Mouse (Mus musculus) ES-Bruce4 (cell line): ENCODE measurements around the gene Cfdp1.

ENCODE experiments used
- CTCF ChIP-seq: IDR thresholded peaks from one replicate; pipeline ENCODE4 v1.8.1; 2011; ENCODE audit warnings: low read depth, low read length
- EP300 ChIP-seq: IDR thresholded peaks from 2 replicates; pipeline ENCODE4 v1.6.1; 2011; ENCODE audit warnings: low read depth, low read length; ENCODE audit not compliant: insufficient read depth
- POLR2A ChIP-seq: IDR thresholded peaks from one replicate; pipeline ENCODE4 v1.8.1; 2011; ENCODE audit warnings: low read length; ENCODE audit not compliant: insufficient read depth

DNA sequence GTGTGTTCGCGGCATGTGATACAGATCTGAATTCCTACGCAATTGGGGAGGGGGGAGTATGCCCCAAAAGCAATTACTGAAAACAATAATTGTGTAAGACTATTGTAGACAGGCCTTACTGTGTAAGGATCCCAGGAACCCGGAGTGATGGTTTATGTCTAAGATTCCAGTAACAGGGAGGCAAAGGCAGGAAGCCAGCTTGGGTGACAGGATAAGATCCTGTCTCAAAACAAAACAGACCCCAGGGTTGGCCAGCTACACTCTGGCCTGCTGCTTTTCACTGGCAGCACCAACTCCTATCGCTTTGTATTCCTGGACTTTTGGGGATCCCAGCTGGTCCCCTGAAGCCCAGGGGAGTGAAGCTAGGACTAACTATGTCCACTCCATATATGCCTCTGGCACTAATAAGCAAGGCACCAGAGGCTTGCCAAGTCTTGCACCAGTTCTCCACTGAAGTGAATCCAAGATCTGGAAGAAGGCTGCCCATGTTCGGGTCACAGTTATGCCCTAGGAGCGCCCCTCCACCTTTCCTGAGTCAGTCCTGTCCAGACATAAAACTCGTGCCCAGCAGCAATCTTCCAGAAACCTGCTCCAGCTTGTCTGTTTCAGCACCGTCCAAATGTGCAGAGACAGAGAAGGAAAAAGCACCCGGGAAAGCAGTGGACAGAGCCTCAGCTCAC, 121.5 kb downstream of the Cfdp1 start:
- TF ChIP-seq EP300: no peak
- TF ChIP-seq CTCF: no peak
- TF ChIP-seq POLR2A: no peak
